Mouse (Mus musculus) embryonic fibroblast, embryonic 13.5 days (primary cell): Measurements from ENCODE around the gene Zfp92. TPM values are rescaled to one million over a fixed set of nuclear protein-coding genes. Genes with fewer than 3 reads are reported as not detected.
A peak's percentile ranks its signal among the peaks of the same experiment; 100 is the strongest.

Source experiments
- H3K27ac ChIP-seq: 2 replicates; pipeline ENCODE4 v1.5.1; 2012; ENCODE audit warnings: low read length, control low read depth, inconsistent platforms; ENCODE audit not compliant: insufficient read depth
- H3K4me1 ChIP-seq: 2 replicates; pipeline ENCODE4 v1.6.1; 2011; ENCODE audit warnings: low read length; ENCODE audit not compliant: control insufficient read depth, insufficient read depth
- H3K4me3 ChIP-seq: 2 replicates; pipeline ENCODE4 v1.5.1; 2011; ENCODE audit warnings: mild to moderate bottlenecking, control low read depth, low read length; ENCODE audit not compliant: insufficient read depth
- CTCF ChIP-seq: IDR thresholded peaks from 2 replicates; pipeline ENCODE4 v1.5.1; 2011; ENCODE audit warnings: mild to moderate bottlenecking, control low read depth, low read length, moderate library complexity, borderline replicate concordance; ENCODE audit not compliant: insufficient read depth
- POLR2A ChIP-seq: IDR thresholded peaks from 2 replicates; pipeline ENCODE4 v1.6.1; 2011; ENCODE audit warnings: low read depth, mild to moderate bottlenecking, control low read depth, low read length, moderate library complexity
- polyA plus RNA-seq: library from polyadenylated mRNA; stranded (reverse); fragments of >200 nt; gene quantifications from 2 replicates; pipeline ENCODE4 v1.2.4, GENCODE M21; 2011; ENCODE audit warnings: low read depth; ENCODE audit not compliant: missing spikeins, insufficient read length

Zfp92 gene
- polyA plus RNA-seq, 1 experiment = not detected

DNA sequence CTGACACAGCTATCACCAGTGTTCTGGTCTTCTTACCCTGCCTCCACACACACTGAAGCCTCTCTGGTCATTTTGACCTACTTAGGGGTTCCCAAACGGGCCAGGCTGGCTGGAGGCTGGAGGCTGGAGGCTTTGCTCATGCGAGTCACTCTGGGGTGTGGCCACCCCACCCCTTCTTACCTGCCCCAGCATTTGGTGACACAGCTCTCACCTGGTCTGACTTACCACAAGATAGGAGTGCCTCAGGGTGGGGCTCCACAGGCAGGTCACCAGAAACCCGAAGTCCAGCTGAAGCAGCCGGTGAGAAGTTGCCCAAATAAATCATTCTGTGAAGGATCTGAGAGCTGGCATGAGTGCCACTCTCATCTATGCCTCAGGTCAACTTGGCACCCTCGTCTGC lies 22.0 kb downstream of the Zfp92 start:
- Histone ChIP-seq H3K4me3 (no peak overlapping the region), H3K27ac (no peak overlapping the region), H3K4me1 (no peaks in the 10 kb centered on the region)
- TF ChIP-seq CTCF (no peak), POLR2A (no peak)

DNA sequence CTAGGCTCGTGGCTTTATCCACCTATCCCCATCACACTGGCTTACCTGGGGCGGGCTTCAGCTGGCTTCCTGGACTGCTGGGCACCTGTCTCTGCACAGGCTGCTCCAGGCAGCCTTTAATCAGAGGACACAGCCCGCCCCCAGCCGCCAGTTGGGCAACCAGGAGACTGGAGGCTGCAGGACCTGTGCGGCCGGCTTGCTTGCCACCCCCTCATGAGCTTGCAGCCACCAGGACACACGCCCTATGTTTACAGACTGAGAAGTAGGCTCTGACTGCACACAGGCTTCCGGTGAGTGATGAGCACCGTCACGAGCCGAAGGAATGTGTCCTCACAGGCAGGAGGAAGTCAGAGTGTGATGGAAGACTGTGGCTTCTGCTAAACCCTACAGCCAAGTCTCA lies 24.4 kb downstream of the Zfp92 start, which contains the start of gene Trex2:
TSS of gene Trex2 (minus strand) at position 93 of the 400 bp plus-strand sequence.
- Histone ChIP-seq H3K27ac (no peak within 1 kb of the TSS), H3K4me1 (no peaks in the 10 kb centered on the region), H3K4me3 (no peak within 1 kb of the TSS)
- no peak for TF ChIP-seq CTCF
- no peak for TF ChIP-seq POLR2A

DNA sequence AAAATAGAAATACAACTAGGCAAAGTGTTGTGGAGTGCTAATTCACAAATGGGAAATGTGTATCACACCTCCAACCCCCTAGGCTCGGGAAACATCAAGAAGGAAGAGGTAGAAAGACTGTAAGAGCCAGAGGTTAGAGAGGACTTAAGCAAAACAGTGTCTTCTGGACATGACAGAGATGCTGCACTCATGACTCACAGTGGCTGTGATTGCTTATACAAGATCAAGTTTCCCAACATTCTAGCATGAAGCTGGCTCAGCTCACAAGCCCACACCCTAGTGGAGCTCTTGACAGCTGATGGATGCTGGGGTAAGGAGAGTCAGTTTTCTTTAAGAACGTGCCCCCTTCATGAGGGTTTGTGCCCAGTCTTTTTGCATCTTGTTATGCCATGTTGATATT lies 30.5 kb downstream of the Zfp92 start:
- Histone ChIP-seq H3K4me3 (no peak overlapping the region), H3K27ac (peak overlapping the region; percentile 61), H3K4me1 (peaks cover 2% of the 10 kb centered on the region; the same call in 1 of the 2 replicates)
- TF ChIP-seq CTCF = no peak
- TF ChIP-seq POLR2A = no peak

DNA sequence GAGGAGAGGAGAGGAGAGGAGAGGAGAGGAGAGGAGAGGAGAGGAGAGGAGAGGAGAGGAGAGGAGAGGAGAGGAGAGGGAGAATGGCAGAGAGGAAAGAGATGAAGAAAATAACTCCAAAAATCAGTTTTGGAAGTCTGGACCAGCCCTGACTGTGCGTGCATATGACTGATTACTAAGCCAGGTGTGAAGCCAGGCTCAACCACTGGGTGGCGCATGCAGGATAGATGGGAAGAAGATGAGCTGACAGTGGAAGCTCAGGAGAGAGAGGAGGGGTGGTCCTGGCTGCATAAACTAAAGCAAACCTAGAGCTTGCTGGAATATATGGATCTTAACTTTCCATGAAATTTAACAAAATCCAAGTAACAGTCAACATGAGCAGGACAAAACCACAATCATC lies 41.1 kb downstream of the Zfp92 start:
- no peaks in the 10 kb centered on the region for H3K4me1 ChIP-seq
- TF ChIP-seq CTCF = peak; percentile 80; the same call in 1 of the 2 replicates
- TF ChIP-seq POLR2A = no peak
- H3K4me3 ChIP-seq = no peak overlapping the region
- H3K27ac ChIP-seq = no peak overlapping the region

DNA sequence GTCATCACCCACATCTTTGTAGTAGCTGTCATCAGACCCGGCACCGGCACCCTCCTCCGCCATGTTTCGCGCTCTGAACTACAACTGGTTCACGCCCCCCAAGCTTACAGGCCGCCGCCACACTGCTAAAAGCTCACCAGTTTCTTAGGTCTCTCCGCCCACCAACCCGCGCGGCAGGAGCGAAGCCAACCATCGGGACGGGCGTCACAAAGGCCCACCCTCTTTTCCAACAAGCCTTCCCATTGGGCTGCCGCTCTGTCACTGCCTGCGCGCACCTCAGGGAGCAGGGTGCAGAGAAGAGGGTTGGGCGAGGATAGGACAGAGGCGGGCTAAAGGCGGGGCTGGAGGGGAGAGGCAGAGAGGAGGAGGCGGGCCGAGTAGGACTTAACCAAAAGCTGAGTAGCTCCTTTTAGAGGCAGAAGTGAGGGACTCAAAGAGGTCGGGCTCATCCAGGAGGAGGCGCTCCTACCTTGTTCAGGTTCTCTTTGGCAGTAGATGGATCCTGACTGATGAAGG lies 48.0 kb downstream of the Zfp92 start, which contains the start of gene Haus7:
TSS of gene Haus7 (minus strand) at position 168 of the 516 bp plus-strand sequence.
- H3K4me3 ChIP-seq = peak within 1 kb of the TSS; percentile 77
- peaks cover 4% of the 10 kb centered on the region; the same call in 1 of the 2 replicates for H3K4me1 ChIP-seq
- peak; percentile 37 for TF ChIP-seq POLR2A
- TF ChIP-seq CTCF = peak; percentile 41; the same call in 1 of the 2 replicates
- H3K27ac ChIP-seq = peak within 1 kb of the TSS; percentile 65

DNA sequence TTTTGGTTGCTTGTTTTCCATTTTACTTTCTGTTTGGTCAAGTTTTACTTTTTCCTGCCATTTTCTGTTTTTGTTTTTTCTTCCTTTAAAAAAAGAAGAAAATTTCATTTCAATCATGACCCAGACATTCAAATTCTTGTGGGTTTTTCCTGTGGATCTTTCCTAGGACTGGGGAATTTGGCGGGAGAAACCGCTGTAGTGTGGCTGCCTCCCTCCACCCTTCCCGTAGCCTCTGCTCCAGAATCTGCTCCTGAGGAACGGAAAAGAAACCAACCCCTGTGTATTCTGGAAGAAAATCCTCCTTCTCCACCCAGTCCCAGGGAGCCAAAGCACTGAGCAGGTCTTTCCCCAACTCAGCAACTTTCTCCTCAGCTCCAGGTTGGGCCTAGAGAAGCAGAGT lies 49.9 kb downstream of the Zfp92 start:
- TF ChIP-seq CTCF (no peak), POLR2A (no peak)
- Histone ChIP-seq H3K4me3 (no peak overlapping the region), H3K27ac (peak overlapping the region; percentile 86), H3K4me1 (peaks cover 10% of the 10 kb centered on the region)

DNA sequence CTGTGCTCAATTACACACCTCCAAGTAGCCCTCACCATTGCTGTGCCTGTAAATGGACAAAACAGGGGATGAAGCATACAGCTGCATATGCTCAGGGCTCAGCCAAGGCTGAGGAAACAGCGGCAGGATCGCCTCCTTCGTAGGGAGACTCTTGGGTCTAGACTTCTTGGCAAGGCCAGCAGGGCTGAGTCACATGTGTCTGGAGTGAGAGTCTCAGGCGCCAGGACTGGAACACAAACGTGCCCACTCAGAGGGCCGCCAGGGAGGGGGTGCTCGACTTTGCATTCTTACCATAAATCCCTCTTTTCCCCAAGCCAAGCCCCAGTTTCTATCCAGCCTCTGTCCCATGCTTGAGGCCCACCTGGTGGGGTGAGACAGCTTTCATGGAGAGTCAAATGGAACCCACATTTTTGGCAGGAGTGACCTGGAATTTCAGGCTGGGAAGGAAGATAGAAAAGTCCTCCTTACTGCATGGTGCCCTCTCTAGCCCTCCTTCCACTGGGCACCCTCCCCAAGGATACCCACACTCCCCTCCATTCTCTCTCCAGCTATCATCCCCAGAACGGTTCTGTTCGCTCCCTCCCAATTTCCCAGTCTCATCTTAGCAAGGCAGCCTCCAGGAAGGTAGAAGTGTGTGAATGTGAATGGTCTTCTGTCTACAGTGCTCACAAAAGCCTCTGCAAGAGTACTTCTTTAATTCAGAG lies 54.7 kb downstream of the Zfp92 start:
- peaks cover 32% of the 10 kb centered on the region for H3K4me1 ChIP-seq
- no peak overlapping the region for H3K4me3 ChIP-seq
- H3K27ac ChIP-seq = peak overlapping the region; percentile 99
- no peak for TF ChIP-seq CTCF
- TF ChIP-seq POLR2A = no peak

DNA sequence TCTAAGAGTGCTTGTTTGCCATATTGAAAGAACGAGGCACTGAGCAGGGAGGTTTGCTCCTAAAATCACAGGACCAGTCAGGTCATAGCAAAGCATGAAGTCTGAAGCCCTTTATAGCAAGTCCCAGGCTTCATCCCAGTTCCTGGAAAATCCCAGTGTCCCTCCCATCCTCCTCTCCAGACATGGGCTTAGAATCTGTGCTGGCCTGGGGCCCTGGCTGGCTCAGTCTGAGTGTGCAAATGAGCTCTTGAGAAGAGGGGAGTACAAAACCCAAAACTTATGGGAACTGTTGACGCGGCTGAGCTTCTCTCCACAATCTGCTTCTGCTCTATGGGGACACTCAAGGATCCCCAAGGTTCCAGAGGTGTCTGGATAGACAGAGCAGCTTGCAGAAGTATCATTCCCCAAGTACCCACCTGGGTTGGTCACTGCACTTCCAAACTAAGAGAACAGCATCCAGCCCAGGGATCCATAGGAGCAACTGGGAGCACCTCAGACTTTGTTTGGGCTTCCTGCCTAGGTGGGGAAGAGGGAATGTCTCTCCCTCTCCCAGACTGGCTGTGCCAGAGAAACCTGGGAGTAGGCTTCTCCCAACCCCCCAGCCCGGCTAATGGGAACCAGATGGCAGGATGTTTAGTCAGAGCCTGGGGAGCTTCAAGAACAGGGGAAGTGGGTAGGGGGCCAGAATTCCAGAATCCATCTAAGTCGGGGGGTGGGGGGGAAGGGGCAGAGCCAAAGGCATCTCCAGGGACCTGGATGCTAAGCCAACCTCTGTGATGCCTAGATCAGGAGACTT lies 56.7 kb downstream of the Zfp92 start:
- peaks cover 29% of the 10 kb centered on the region for H3K4me1 ChIP-seq
- peak overlapping the region; percentile 100 for H3K27ac ChIP-seq
- no peak overlapping the region for H3K4me3 ChIP-seq
- TF ChIP-seq POLR2A (no peak), CTCF (no peak)

DNA sequence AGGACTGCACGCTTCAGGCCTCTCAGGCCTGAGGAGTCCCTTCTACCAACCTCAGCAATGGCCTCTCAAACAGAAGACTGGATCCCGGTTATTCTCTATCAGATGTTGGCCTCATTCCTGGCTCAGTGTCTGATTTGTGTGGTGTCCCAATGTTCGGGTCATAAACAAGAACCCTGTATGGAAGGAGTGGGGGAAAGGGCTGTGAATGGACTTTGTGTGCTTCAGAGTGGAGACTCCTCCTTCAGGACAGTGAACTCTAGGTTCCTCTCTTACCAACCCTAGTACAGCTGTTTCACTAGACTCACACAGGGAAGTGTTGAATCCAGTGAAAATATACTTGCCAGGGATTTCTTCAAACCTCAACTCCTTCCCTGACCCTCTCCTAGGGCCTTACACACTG lies 57.4 kb downstream of the Zfp92 start:
- peak overlapping the region; percentile 100 for H3K27ac ChIP-seq
- peaks cover 29% of the 10 kb centered on the region for H3K4me1 ChIP-seq
- TF ChIP-seq CTCF = no peak
- TF ChIP-seq POLR2A = no peak
- H3K4me3 ChIP-seq = no peak overlapping the region

DNA sequence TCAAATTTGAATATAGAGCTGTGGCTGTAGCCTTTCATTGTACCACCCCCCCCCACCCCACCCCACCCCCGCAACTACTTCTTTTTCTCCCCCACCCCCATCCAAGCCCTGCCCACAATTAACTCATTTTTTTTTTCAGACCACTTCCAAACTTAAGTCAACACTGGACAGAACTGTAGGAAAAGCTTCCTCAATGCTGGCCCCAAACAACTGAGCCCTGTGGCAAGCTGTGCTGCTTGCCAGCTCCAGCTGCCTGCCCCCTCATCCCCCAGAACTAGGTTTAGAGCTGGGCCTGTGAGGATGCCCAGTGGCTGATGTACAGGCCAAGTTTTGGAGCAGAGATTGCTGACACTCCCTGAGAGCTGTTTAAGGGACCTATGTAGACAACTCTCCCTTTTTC lies 57.9 kb downstream of the Zfp92 start:
- Histone ChIP-seq H3K4me1 (peaks cover 29% of the 10 kb centered on the region), H3K4me3 (no peak overlapping the region), H3K27ac (peak overlapping the region; percentile 100)
- no peak for TF ChIP-seq POLR2A
- no peak for TF ChIP-seq CTCF
